Mouse (Mus musculus) lung, embryonic 15.5 days (tissue): Measurements from ENCODE around the gene Ppp1r16b. TPM values are rescaled to one million over a fixed set of nuclear protein-coding genes. Genes with fewer than 3 reads are reported as not detected.

Source experiments
- ATAC-seq: fragments of 200-750 bp; cut with Nextera tagmentation; 2 replicates; pipeline ENCODE4 v1.8.0; 2017; ENCODE audit warnings: moderate number of reproducible peaks, borderline replicate concordance; ENCODE audit not compliant: low FRiP score, low TSS enrichment; ENCODE audit errors: extremely low read depth
- H3K27ac ChIP-seq: fragments of 300-500 bp; sonication (generic); 2 replicates; pipeline ENCODE4 v1.5.1; 2015; ENCODE audit warnings: moderate library complexity, mild to moderate bottlenecking, inconsistent platforms
- H3K27me3 ChIP-seq: fragments of 300-500 bp; sonication (generic); 2 replicates; pipeline ENCODE4 v1.6.1; 2015; ENCODE audit warnings: inconsistent platforms
- H3K36me3 ChIP-seq: fragments of 300-500 bp; sonication (generic); 2 replicates; pipeline ENCODE4 v1.6.1; 2015; ENCODE audit warnings: inconsistent platforms
- H3K4me1 ChIP-seq: fragments of 300-500 bp; sonication (generic); 2 replicates; pipeline ENCODE4 v1.6.1; 2015; ENCODE audit warnings: inconsistent platforms
- H3K4me2 ChIP-seq: fragments of 300-500 bp; sonication (generic); 2 replicates; pipeline ENCODE4 v1.6.1; 2015; ENCODE audit warnings: inconsistent platforms, mild to moderate bottlenecking, moderate library complexity
- H3K4me3 ChIP-seq: fragments of 300-500 bp; sonication (generic); 2 replicates; pipeline ENCODE4 v1.5.1; 2015; ENCODE audit warnings: mild to moderate bottlenecking, inconsistent platforms
- H3K9ac ChIP-seq: fragments of 300-500 bp; sonication (generic); 2 replicates; pipeline ENCODE4 v1.6.1; 2015; ENCODE audit warnings: inconsistent platforms
- H3K9me3 ChIP-seq: fragments of 300-500 bp; sonication (generic); 2 replicates; pipeline ENCODE4 v1.6.1; 2016; ENCODE audit warnings: inconsistent platforms
- WGBS: fragments of 180-500 bp; shearing (Covaris S2); methylation state at CpG from one replicate; pipeline ENCODE4 v1.1.7; 2015; 5-methylcytosine and 5-hydroxymethylcytosine counted together
- polyA plus RNA-seq: library from polyadenylated mRNA; unstranded; fragments of >200 nt; fragmentation: Nextera tagmentation; extraction: Ambion mirVana; gene quantifications from 2 replicates; pipeline ENCODE4 v1.2.1, GENCODE M21; 2015

Gene Ppp1r16b
- polyA plus RNA-seq, 1 experiment from 2014 or later = 20.2 TPM

- no peaks in the 10 kb centered on the region for H3K27me3 ChIP-seq
- ATAC-seq = no peak
- no peaks in the 10 kb centered on the region for H3K9me3 ChIP-seq
- no peak overlapping the region for H3K27ac ChIP-seq
- no peak overlapping the region for H3K4me2 ChIP-seq
- H3K4me3 ChIP-seq = no peak overlapping the region
- H3K4me1 ChIP-seq = no peaks in the 10 kb centered on the region
- H3K9ac ChIP-seq = no peak overlapping the region
- peaks cover 14% of the 10 kb centered on the region for H3K36me3 ChIP-seq
- WGBS = 65% methylated on average over 3 of the region's 3 CpGs
Observed at GRCm38 (mm10) chr2:158643791-158644190, 21.4 kb upstream of the Ppp1r16b start.

GRCm38 (mm10) chr2:158651159-158651908 lies 13.9 kb upstream of the Ppp1r16b start:
- H3K27ac ChIP-seq = no peak overlapping the region
- no peaks in the 10 kb centered on the region for H3K4me1 ChIP-seq
- 46% methylated on average over 7 of the region's 7 CpGs for WGBS
- no peak overlapping the region for H3K4me2 ChIP-seq
- H3K4me3 ChIP-seq = no peak overlapping the region
- H3K9ac ChIP-seq = no peak overlapping the region
- no peaks in the 10 kb centered on the region for H3K9me3 ChIP-seq
- no peaks in the 10 kb centered on the region for H3K36me3 ChIP-seq
- ATAC-seq = no peak
- no peaks in the 10 kb centered on the region for H3K27me3 ChIP-seq

GRCm38 (mm10) chr2:158652985-158653384 lies 12.2 kb upstream of the Ppp1r16b start:
- 5% methylated on average over 4 of the region's 4 CpGs for WGBS
- H3K9ac ChIP-seq = no peak overlapping the region
- no peak for ATAC-seq

GRCm38 (mm10) chr2:158654717-158655116 lies 10.5 kb upstream of the Ppp1r16b start:
- Histone ChIP-seq H3K4me2 (no peak overlapping the region), H3K9me3 (no peaks in the 10 kb centered on the region), H3K36me3 (no peaks in the 10 kb centered on the region), H3K4me3 (no peak overlapping the region), H3K27me3 (no peaks in the 10 kb centered on the region), H3K9ac (no peak overlapping the region), H3K4me1 (peaks cover 14% of the 10 kb centered on the region), H3K27ac (0 out of 2 replicates have a peak overlapping the region, but pooled peaks have one; percentile 19)
- ATAC-seq = no peak
- 63% methylated on average over 9 of the region's 9 CpGs for WGBS

More at GRCm38 (mm10) chr2:158652985-158653384, 12.2 kb upstream of the Ppp1r16b start:
- H3K27me3 ChIP-seq = no peaks in the 10 kb centered on the region
- H3K27ac ChIP-seq = no peak overlapping the region
- H3K4me2 ChIP-seq = no peak overlapping the region
- H3K36me3 ChIP-seq = no peaks in the 10 kb centered on the region
- no peak overlapping the region for H3K4me3 ChIP-seq
- no peaks in the 10 kb centered on the region for H3K4me1 ChIP-seq
- no peaks in the 10 kb centered on the region for H3K9me3 ChIP-seq

- Histone ChIP-seq H3K9me3 (no peaks in the 10 kb centered on the region), H3K27me3 (no peaks in the 10 kb centered on the region), H3K4me3 (no peak overlapping the region), H3K4me2 (no peak overlapping the region), H3K9ac (no peak overlapping the region), H3K36me3 (no peaks in the 10 kb centered on the region), H3K4me1 (peaks cover 14% of the 10 kb centered on the region), H3K27ac (no peak overlapping the region)
- 63% methylated on average over 4 of the region's 4 CpGs for WGBS
- no peak for ATAC-seq
Observed at GRCm38 (mm10) chr2:158655806-158656205, 9.4 kb upstream of the Ppp1r16b start.

- Histone ChIP-seq H3K4me3 (no peak overlapping the region), H3K27ac (peak overlapping the region; percentile 57), H3K4me2 (no peak overlapping the region), H3K9ac (no peak overlapping the region), H3K27me3 (no peaks in the 10 kb centered on the region), H3K36me3 (no peaks in the 10 kb centered on the region), H3K9me3 (no peaks in the 10 kb centered on the region), H3K4me1 (peaks cover 14% of the 10 kb centered on the region)
- WGBS = 24% methylated on average over 6 of the region's 6 CpGs
- peak; percentile 76 for ATAC-seq
Observed at GRCm38 (mm10) chr2:158658822-158659221, 6.4 kb upstream of the Ppp1r16b start.

- Histone ChIP-seq H3K4me1 (peaks cover 14% of the 10 kb centered on the region), H3K4me2 (no peak overlapping the region), H3K36me3 (no peaks in the 10 kb centered on the region), H3K4me3 (no peak overlapping the region), H3K27ac (peak overlapping the region; percentile 57), H3K9ac (no peak overlapping the region), H3K9me3 (no peaks in the 10 kb centered on the region), H3K27me3 (no peaks in the 10 kb centered on the region)
- WGBS = 48% methylated on average over 3 of the region's 3 CpGs
- no peak; the same call in 1 of the 2 replicates for ATAC-seq
Observed at GRCm38 (mm10) chr2:158659346-158659745, 5.9 kb upstream of the Ppp1r16b start.

GRCm38 (mm10) chr2:158666071-158666800 lies 1.0 kb downstream of the Ppp1r16b start:
- no peak overlapping the region for H3K9ac ChIP-seq
- H3K4me1 ChIP-seq = peaks cover 18% of the 10 kb centered on the region
- H3K9me3 ChIP-seq = no peaks in the 10 kb centered on the region
- no peak; the same call in 1 of the 2 replicates for ATAC-seq
- 0 out of 2 replicates have a peak overlapping the region, but pooled peaks have one; percentile 50 for H3K4me3 ChIP-seq
- 43% methylated on average over 13 of the region's 13 CpGs for WGBS
- H3K27ac ChIP-seq = peak overlapping the region; percentile 63
- H3K36me3 ChIP-seq = no peaks in the 10 kb centered on the region
- peaks cover 55% of the 10 kb centered on the region for H3K27me3 ChIP-seq
- H3K4me2 ChIP-seq = peak overlapping the region; percentile 90

- Histone ChIP-seq H3K9ac (peak overlapping the region; percentile 57), H3K4me2 (peak overlapping the region; percentile 90), H3K36me3 (no peaks in the 10 kb centered on the region), H3K4me1 (peaks cover 18% of the 10 kb centered on the region), H3K27me3 (peaks cover 55% of the 10 kb centered on the region), H3K9me3 (no peaks in the 10 kb centered on the region), H3K4me3 (peak overlapping the region; percentile 50), H3K27ac (peak overlapping the region; percentile 63)
- ATAC-seq = peak; percentile 71
- WGBS = under 1% methylated on average over 47 of the region's 47 CpGs
Observed at GRCm38 (mm10) chr2:158667022-158667670, 1.9 kb downstream of the Ppp1r16b start.

GRCm38 (mm10) chr2:158667671-158668432 lies 2.7 kb downstream of the Ppp1r16b start:
- Histone ChIP-seq H3K4me2 (peak overlapping the region; percentile 90), H3K9me3 (no peaks in the 10 kb centered on the region), H3K4me3 (peak overlapping the region; percentile 50), H3K36me3 (no peaks in the 10 kb centered on the region), H3K4me1 (peaks cover 23% of the 10 kb centered on the region), H3K9ac (peak overlapping the region; percentile 57), H3K27me3 (peaks cover 55% of the 10 kb centered on the region), H3K27ac (peak overlapping the region; percentile 63)
- peak; percentile 41 for ATAC-seq
- under 1% methylated on average over 53 of the region's 54 CpGs for WGBS

- ATAC-seq = no peak
- Histone ChIP-seq H3K4me1 (peaks cover 30% of the 10 kb centered on the region), H3K9me3 (no peaks in the 10 kb centered on the region), H3K4me3 (peak overlapping the region; percentile 50), H3K36me3 (no peaks in the 10 kb centered on the region), H3K27me3 (peaks cover 55% of the 10 kb centered on the region), H3K27ac (peak overlapping the region; percentile 63; the same call in 1 of the 2 replicates), H3K9ac (peak overlapping the region; percentile 57), H3K4me2 (peak overlapping the region; percentile 90)
- WGBS = 13% methylated on average over 23 of the region's 23 CpGs
Observed at GRCm38 (mm10) chr2:158668433-158669010, 3.3 kb downstream of the Ppp1r16b start.
